Mouse (Mus musculus) myocyte (in vitro differentiated cells): Measurements from ENCODE around the gene Casp1. TPM values are rescaled to one million over a fixed set of nuclear protein-coding genes. Genes with fewer than 3 reads are reported as not detected.

Experiments used
- H3K27me3 ChIP-seq: one replicate; pipeline ENCODE4 v1.6.1; 2011; ENCODE audit not compliant: control insufficient read depth, insufficient read depth, insufficient read length
- H3K36me3 ChIP-seq: one replicate; pipeline ENCODE4 v1.6.1; 2011; ENCODE audit not compliant: control insufficient read depth, insufficient read depth
- H3K4me2 ChIP-seq: one replicate; pipeline ENCODE4 v1.6.1; 2011; ENCODE audit warnings: low read depth, control low read depth
- H3K4me3 ChIP-seq: one replicate; pipeline ENCODE4 v1.5.1; 2011; ENCODE audit warnings: mild to moderate bottlenecking, control low read depth, moderate library complexity
- H3K79me2 ChIP-seq: one replicate; pipeline ENCODE4 v1.6.1; 2011; ENCODE audit not compliant: control insufficient read depth, insufficient read depth
- H3ac ChIP-seq: one replicate; pipeline ENCODE4 v1.6.1; 2011; ENCODE audit not compliant: control insufficient read depth, insufficient read length
- CEBPB ChIP-seq: IDR thresholded peaks from 2 replicates; pipeline ENCODE4 v1.6.1; 2011; ENCODE audit warnings: mild to moderate bottlenecking, moderate library complexity; ENCODE audit not compliant: poor library complexity, insufficient read depth, severe bottlenecking
- E2F4 ChIP-seq: IDR thresholded peaks from one replicate; pipeline ENCODE4 v1.6.1; 2011; ENCODE audit warnings: mild to moderate bottlenecking, control low read depth, moderate library complexity; ENCODE audit not compliant: insufficient read depth
- MAX ChIP-seq: IDR thresholded peaks from one replicate; pipeline ENCODE4 v1.6.1; 2011; ENCODE audit warnings: low read depth, mild to moderate bottlenecking, control low read depth
- MYOD1 ChIP-seq, 3 experiments: IDR thresholded peaks; one replicate each; pipeline ENCODE4 v1.6.1; 2011; ENCODE audit warnings: control low read depth in 2 of 3, low read depth in 2 of 3, mild to moderate bottlenecking in 2 of 3, moderate library complexity in 1 of 3; ENCODE audit not compliant: insufficient read length in 2 of 3, control insufficient read depth in 1 of 3
- MYOG ChIP-seq, 3 experiments: IDR thresholded peaks; one replicate each; pipeline ENCODE4 v1.6.1; 2011; ENCODE audit warnings: control low read depth in 2 of 3, low read depth in 2 of 3, mild to moderate bottlenecking in 2 of 3; ENCODE audit not compliant: insufficient read length in 2 of 3, control insufficient read depth in 1 of 3, insufficient read depth in 1 of 3
- POLR2A ChIP-seq: IDR thresholded peaks from one replicate; pipeline ENCODE4 v1.6.1; 2011; ENCODE audit warnings: low read depth, mild to moderate bottlenecking, control low read depth, moderate library complexity; ENCODE audit not compliant: insufficient read length
- POLR2AphosphoS2 ChIP-seq: IDR thresholded peaks from one replicate; pipeline ENCODE4 v1.6.1; 2011; ENCODE audit warnings: low read depth, control low read depth; ENCODE audit not compliant: insufficient read length
- REST ChIP-seq: IDR thresholded peaks from one replicate; pipeline ENCODE4 v1.6.1; 2011; ENCODE audit warnings: mild to moderate bottlenecking, control low read depth, moderate library complexity; ENCODE audit not compliant: insufficient read depth, insufficient read length
- SRF ChIP-seq: IDR thresholded peaks from one replicate; pipeline ENCODE4 v1.6.1; 2011; ENCODE audit warnings: low read depth; ENCODE audit not compliant: control insufficient read depth, insufficient read length
- TCF12 ChIP-seq: IDR thresholded peaks from one replicate; pipeline ENCODE4 v1.6.1; 2011; ENCODE audit warnings: mild to moderate bottlenecking, control low read depth; ENCODE audit not compliant: poor library complexity, insufficient read depth, severe bottlenecking
- TCF3 ChIP-seq: IDR thresholded peaks from one replicate; pipeline ENCODE4 v1.6.1; 2011; ENCODE audit warnings: low read depth, control low read depth; ENCODE audit not compliant: insufficient read length
- USF1 ChIP-seq: IDR thresholded peaks from one replicate; pipeline ENCODE4 v1.6.1; 2011; ENCODE audit warnings: low read depth, mild to moderate bottlenecking, control low read depth, moderate library complexity
- polyA plus RNA-seq: library from polyadenylated mRNA; unstranded; fragments of >200 nt; fragmentation: generic; extraction: Trizol; gene quantifications from one replicate; pipeline ENCODE4 v1.2.1, GENCODE M21; 2012; ENCODE audit warnings: missing spikeins

Casp1 gene
- polyA plus RNA-seq, 1 experiment, result 0.37 TPM

- TF ChIP-seq MAX (no peak), CEBPB (no peak), SRF (no peak), E2F4 (no peak), POLR2A (no peak), USF1 (no peak), MYOG (IDR thresholded peaks at IDR 0.05; ENCODE audit: control insufficient read depth in 1 of 3, insufficient read depth in 1 of 3, insufficient read length in 2 of 3, low read depth in 2 of 3) (no peak), TCF12 (no peak), POLR2AphosphoS2 (no peak), MYOD1 (IDR thresholded peaks at IDR 0.05; ENCODE audit: control insufficient read depth in 1 of 3, insufficient read length in 2 of 3, low read depth in 2 of 3) (no peak), TCF3 (no peak), REST (no peak)
- Histone ChIP-seq H3K36me3 (no peaks in the 10 kb centered on the region), H3K4me2 (no peak overlapping the region), H3ac (no peak overlapping the region), H3K4me3 (no peak overlapping the region), H3K27me3 (no peaks in the 10 kb centered on the region), H3K79me2 (no peaks in the 10 kb centered on the region)
These were observed 55.4 kb downstream of the Casp1 start for GRCm38 (mm10) chr9:5353673-5354072.

GRCm38 (mm10) chr9:5356801-5357200 is 58.5 kb downstream of the Casp1 start:
- Histone ChIP-seq H3K4me2 (no peak overlapping the region), H3K79me2 (no peaks in the 10 kb centered on the region), H3K36me3 (no peaks in the 10 kb centered on the region), H3K27me3 (no peaks in the 10 kb centered on the region), H3K4me3 (no peak overlapping the region), H3ac (no peak overlapping the region)
- peak; percentile 80 for TF ChIP-seq CEBPB
- no peak for TF ChIP-seq MYOG (IDR thresholded peaks at IDR 0.05; ENCODE audit: control insufficient read depth in 1 of 3, insufficient read depth in 1 of 3, insufficient read length in 2 of 3, low read depth in 2 of 3)

Other genes starting within 250 kb of the Casp1 start
- gene Casp4, start 10.3 kb downstream of the Casp1 start, polyA plus RNA-seq, result 5.1 TPM
- gene Casp12, start 46.9 kb downstream of the Casp1 start, polyA plus RNA-seq, result 7.5 TPM